Mouse (Mus musculus): ENCODE results near the gene Mtmr2.
"Not testable (repeated sequence)": the region's sequence is repeated elsewhere in the genome, so short reads cannot be mapped to it uniquely, and the experiment has no call there.

The Mtmr2 gene

GRCm38 (mm10) chr9:13748404-13748797, at the start of gene Mtmr2:
Gene Mtmr2, plus strand, starts transcription at chr9:13748410.
- DNase-seq (ENCODE audit: low read depth, low spot score) = no peak

GRCm38 (mm10) chr9:13699061-13699780, 49.0 kb upstream of the Mtmr2 start:
- DNase-seq (ENCODE audit: low read depth, low spot score) = peak; percentile 93

- DNase-seq (ENCODE audit: low read depth, low spot score) = no peak
Measured at GRCm38 (mm10) chr9:13699781-13700116, 48.5 kb upstream of the Mtmr2 start.

GRCm38 (mm10) chr9:13701773-13702172, 46.4 kb upstream of the Mtmr2 start:
- peak; percentile 20 for DNase-seq (ENCODE audit: low read depth, low spot score)

- DNase-seq (ENCODE audit: low read depth, low spot score) = no peak
Measured at GRCm38 (mm10) chr9:13703100-13703499, 45.1 kb upstream of the Mtmr2 start.

GRCm38 (mm10) chr9:13704917-13705316, 43.3 kb upstream of the Mtmr2 start:
- no peak for DNase-seq (ENCODE audit: low read depth, low spot score)

- no peak for DNase-seq (ENCODE audit: low read depth, low spot score)
Measured at GRCm38 (mm10) chr9:13707066-13707555, 41.1 kb upstream of the Mtmr2 start.

- DNase-seq (ENCODE audit: low read depth, low spot score) = no peak
Measured at GRCm38 (mm10) chr9:13709436-13709835, 38.8 kb upstream of the Mtmr2 start.

- DNase-seq (ENCODE audit: low read depth, low spot score) = not testable (repeated sequence)
Measured at GRCm38 (mm10) chr9:13715891-13716290, 32.3 kb upstream of the Mtmr2 start.

- DNase-seq (ENCODE audit: low read depth, low spot score) = peak; percentile 85
Measured at GRCm38 (mm10) chr9:13716316-13717099, 31.7 kb upstream of the Mtmr2 start.

GRCm38 (mm10) chr9:13748798-13749674, 826 bp downstream of the Mtmr2 start:
- DNase-seq (ENCODE audit: low read depth, low spot score) = peak; percentile 90

- DNase-seq (ENCODE audit: low read depth, low spot score) = peak; percentile 32
Measured at GRCm38 (mm10) chr9:13749675-13749998, 1.4 kb downstream of the Mtmr2 start.

- no peak for DNase-seq (ENCODE audit: low read depth, low spot score)
Measured at GRCm38 (mm10) chr9:13752543-13752942, 4.3 kb downstream of the Mtmr2 start.

- DNase-seq (ENCODE audit: low read depth, low spot score) = no peak
Measured at GRCm38 (mm10) chr9:13760430-13760829, 12.2 kb downstream of the Mtmr2 start.

- DNase-seq (ENCODE audit: low read depth, low spot score) = no peak
Measured at GRCm38 (mm10) chr9:13765624-13766023, 17.4 kb downstream of the Mtmr2 start.

GRCm38 (mm10) chr9:13766570-13766969, 18.4 kb downstream of the Mtmr2 start:
- no peak for DNase-seq (ENCODE audit: low read depth, low spot score)

- no peak for DNase-seq (ENCODE audit: low read depth, low spot score)
Measured at GRCm38 (mm10) chr9:13774732-13775131, 26.5 kb downstream of the Mtmr2 start.

GRCm38 (mm10) chr9:13781985-13782384, 33.8 kb downstream of the Mtmr2 start:
- DNase-seq (ENCODE audit: low read depth, low spot score) = no peak

GRCm38 (mm10) chr9:13790864-13791263, 42.7 kb downstream of the Mtmr2 start:
- DNase-seq (ENCODE audit: low read depth, low spot score) = not testable (repeated sequence)

- no peak for DNase-seq (ENCODE audit: low read depth, low spot score)
Measured at GRCm38 (mm10) chr9:13794302-13794701, 46.1 kb downstream of the Mtmr2 start.

GRCm38 (mm10) chr9:13794756-13795155, 46.5 kb downstream of the Mtmr2 start:
- no peak for DNase-seq (ENCODE audit: low read depth, low spot score)

GRCm38 (mm10) chr9:13804480-13804879, 56.3 kb downstream of the Mtmr2 start:
- no peak for DNase-seq (ENCODE audit: low read depth, low spot score)
